Mouse (Mus musculus): ENCODE measurements around the gene Gm13941.

The Gm13941 gene

GRCm38 (mm10) chr2:111105882-111106281, at the start of gene Gm13941:
Gene Gm13941, minus strand, starts transcription at chr2:111105982.
- no peak for DNase-seq (ENCODE audit: low read depth in 1 of 2, low spot score in 2 of 2)

DNA sequence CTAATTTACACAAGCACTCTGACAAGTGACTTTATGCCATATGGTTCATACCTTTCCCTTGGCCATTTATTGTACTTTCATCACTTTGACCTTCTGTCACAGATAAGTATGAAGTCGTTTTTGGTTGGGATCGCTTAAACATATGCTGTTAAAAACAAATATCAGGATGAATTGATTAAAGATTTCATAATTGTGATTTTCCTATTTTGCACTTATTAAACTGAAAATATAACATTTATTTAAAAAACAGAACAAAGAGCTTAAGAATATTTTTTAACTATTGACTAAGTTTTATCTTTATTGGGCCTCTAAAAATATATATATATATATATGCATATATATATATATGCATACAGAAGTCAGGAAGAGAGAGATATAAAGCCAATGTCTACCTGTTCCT, 47.1 kb upstream of the Gm13941 start, which contains the start of gene Gm15130:
Gene Gm15130 (minus strand): TSS at position 101 of the 400 bp plus-strand sequence.
- DNase-seq (ENCODE audit: low read depth in 1 of 2, low spot score in 2 of 2): no peak

- no peak for DNase-seq (ENCODE audit: low read depth in 1 of 2, low spot score in 2 of 2)
These were observed 30.0 kb upstream of the Gm13941 start for GRCm38 (mm10) chr2:111135739-111136138.

- DNase-seq (ENCODE audit: low read depth in 1 of 2, low spot score in 2 of 2): no peak
These were observed 47.1 kb downstream of the Gm13941 start for GRCm38 (mm10) chr2:111058586-111059261.

Measured in monocyte, adult 2 months (primary cell).